Mouse (Mus musculus): ENCODE data around the gene Zfp629. TPM values are rescaled to one million over a fixed set of nuclear protein-coding genes. Genes with fewer than 3 reads are reported as not detected.

Zfp629 gene
- 20.8 and 24.2 TPM in 2 replicates for polyA plus RNA-seq (2014; fragmentation: Nextera tagmentation; extraction: Ambion mirVana)

- Histone ChIP-seq H3K4me2 (ENCODE audit: low read length) (peak within 1 kb of the TSS; percentile 85), H3K36me3 (ENCODE audit: control insufficient read depth, insufficient read depth, low read length) (peaks cover 26% of the 10 kb centered on the region), H3K9me3 (replicated peaks; ENCODE audit: control insufficient read depth, low read length) (no peaks in the 10 kb centered on the region), H3K27ac (ENCODE audit: low read depth, low read length) (peak within 1 kb of the TSS; percentile 70), H3K9ac (ENCODE audit: low read length) (peak within 1 kb of the TSS; percentile 95), H3K4me3 (ENCODE audit: low read depth, low read length) (peak within 1 kb of the TSS; percentile 99), H3K27me3 (replicated peaks; ENCODE audit: control insufficient read depth, insufficient read depth, low read length) (no peaks in the 10 kb centered on the region), H3K4me1 (ENCODE audit: control insufficient read depth, insufficient read depth, low read length) (peaks cover 17% of the 10 kb centered on the region)
- peak; percentile 92 for DNase-seq (ENCODE audit: low spot score)
- WGBS: 0% methylated on average over 38 of the region's 50 CpGs
- peak; percentile 90 for ATAC-seq
These were observed at the start of gene Zfp629 for GRCm38 (mm10) chr7:127614891-127615843. Gene Zfp629 (minus strand): TSS chr7:127615797.

- 92% methylated on average over 6 of the region's 6 CpGs for WGBS
- ATAC-seq (no peak), DNase-seq (ENCODE audit: low spot score) (no peak)
- Histone ChIP-seq H3K27ac (ENCODE audit: low read depth, low read length) (no peak overlapping the region), H3K4me2 (ENCODE audit: low read length) (no peak overlapping the region), H3K4me3 (ENCODE audit: low read depth, low read length) (no peak overlapping the region), H3K27me3 (replicated peaks; ENCODE audit: control insufficient read depth, insufficient read depth, low read length) (no peaks in the 10 kb centered on the region), H3K9me3 (replicated peaks; ENCODE audit: control insufficient read depth, low read length) (no peaks in the 10 kb centered on the region), H3K9ac (ENCODE audit: low read length) (no peak overlapping the region), H3K4me1 (ENCODE audit: control insufficient read depth, insufficient read depth, low read length) (no peaks in the 10 kb centered on the region), H3K36me3 (ENCODE audit: control insufficient read depth, insufficient read depth, low read length) (peaks cover 24% of the 10 kb centered on the region)
These were observed 47.3 kb upstream of the Zfp629 start for GRCm38 (mm10) chr7:127662926-127663325.

- no peak overlapping the region for H3K4me2 ChIP-seq (ENCODE audit: low read length)
- no peak overlapping the region for H3K27ac ChIP-seq (ENCODE audit: low read depth, low read length)
- 85% methylated on average over 6 of the region's 6 CpGs for WGBS
- peaks cover 24% of the 10 kb centered on the region for H3K36me3 ChIP-seq (ENCODE audit: control insufficient read depth, insufficient read depth, low read length)
- no peak overlapping the region for H3K4me3 ChIP-seq (ENCODE audit: low read depth, low read length)
- H3K9ac ChIP-seq (ENCODE audit: low read length): no peak overlapping the region
- no peaks in the 10 kb centered on the region for H3K27me3 ChIP-seq (replicated peaks; ENCODE audit: control insufficient read depth, insufficient read depth, low read length)
- H3K4me1 ChIP-seq (ENCODE audit: control insufficient read depth, insufficient read depth, low read length): no peaks in the 10 kb centered on the region
- DNase-seq (ENCODE audit: low spot score) (no peak), ATAC-seq (no peak)
- no peaks in the 10 kb centered on the region for H3K9me3 ChIP-seq (replicated peaks; ENCODE audit: control insufficient read depth, low read length)
These were observed 46.2 kb upstream of the Zfp629 start for GRCm38 (mm10) chr7:127661833-127662232.

- Histone ChIP-seq H3K36me3 (ENCODE audit: control insufficient read depth, insufficient read depth, low read length) (peaks cover 15% of the 10 kb centered on the region; the same call in 1 of the 2 replicates), H3K9me3 (replicated peaks; ENCODE audit: control insufficient read depth, low read length) (no peaks in the 10 kb centered on the region), H3K27ac (ENCODE audit: low read depth, low read length) (no peak overlapping the region), H3K4me3 (ENCODE audit: low read depth, low read length) (no peak overlapping the region), H3K4me1 (ENCODE audit: control insufficient read depth, insufficient read depth, low read length) (no peaks in the 10 kb centered on the region), H3K27me3 (replicated peaks; ENCODE audit: control insufficient read depth, insufficient read depth, low read length) (no peaks in the 10 kb centered on the region), H3K9ac (ENCODE audit: low read length) (no peak overlapping the region), H3K4me2 (ENCODE audit: low read length) (no peak overlapping the region)
- no peak for ATAC-seq
- DNase-seq (ENCODE audit: low spot score): no peak
- WGBS: 88% methylated on average over 3 of the region's 3 CpGs
These were observed 45.3 kb upstream of the Zfp629 start for GRCm38 (mm10) chr7:127660882-127661281.

GRCm38 (mm10) chr7:127656946-127657345 lies 41.3 kb upstream of the Zfp629 start:
- Histone ChIP-seq H3K27me3 (replicated peaks; ENCODE audit: control insufficient read depth, insufficient read depth, low read length) (no peaks in the 10 kb centered on the region), H3K9ac (ENCODE audit: low read length) (no peak overlapping the region), H3K4me2 (ENCODE audit: low read length) (no peak overlapping the region), H3K9me3 (replicated peaks; ENCODE audit: control insufficient read depth, low read length) (no peaks in the 10 kb centered on the region), H3K4me3 (ENCODE audit: low read depth, low read length) (no peak overlapping the region), H3K36me3 (ENCODE audit: control insufficient read depth, insufficient read depth, low read length) (no peaks in the 10 kb centered on the region), H3K4me1 (ENCODE audit: control insufficient read depth, insufficient read depth, low read length) (no peaks in the 10 kb centered on the region), H3K27ac (ENCODE audit: low read depth, low read length) (no peak overlapping the region)
- 34% methylated on average over 4 of the region's 4 CpGs for WGBS
- peak; percentile 49 for DNase-seq (ENCODE audit: low spot score)
- ATAC-seq: no peak

GRCm38 (mm10) chr7:127654318-127654717 lies 38.7 kb upstream of the Zfp629 start:
- Histone ChIP-seq H3K4me2 (ENCODE audit: low read length) (no peak overlapping the region), H3K36me3 (ENCODE audit: control insufficient read depth, insufficient read depth, low read length) (no peaks in the 10 kb centered on the region), H3K4me1 (ENCODE audit: control insufficient read depth, insufficient read depth, low read length) (no peaks in the 10 kb centered on the region), H3K27ac (ENCODE audit: low read depth, low read length) (no peak overlapping the region), H3K9me3 (replicated peaks; ENCODE audit: control insufficient read depth, low read length) (no peaks in the 10 kb centered on the region), H3K9ac (ENCODE audit: low read length) (no peak overlapping the region), H3K27me3 (replicated peaks; ENCODE audit: control insufficient read depth, insufficient read depth, low read length) (no peaks in the 10 kb centered on the region), H3K4me3 (ENCODE audit: low read depth, low read length) (no peak overlapping the region)
- DNase-seq (ENCODE audit: low spot score) (peak; percentile 19), ATAC-seq (no peak)
- WGBS: 60% methylated on average over 10 of the region's 10 CpGs

- Histone ChIP-seq H3K27ac (ENCODE audit: low read depth, low read length) (no peak overlapping the region), H3K4me2 (ENCODE audit: low read length) (no peak overlapping the region), H3K27me3 (replicated peaks; ENCODE audit: control insufficient read depth, insufficient read depth, low read length) (no peaks in the 10 kb centered on the region), H3K4me3 (ENCODE audit: low read depth, low read length) (no peak overlapping the region), H3K36me3 (ENCODE audit: control insufficient read depth, insufficient read depth, low read length) (no peaks in the 10 kb centered on the region), H3K4me1 (ENCODE audit: control insufficient read depth, insufficient read depth, low read length) (no peaks in the 10 kb centered on the region), H3K9ac (ENCODE audit: low read length) (0 out of 2 replicates have a peak overlapping the region, but pooled peaks have one; percentile 3), H3K9me3 (replicated peaks; ENCODE audit: control insufficient read depth, low read length) (no peaks in the 10 kb centered on the region)
- ATAC-seq: no peak
- WGBS: 17% methylated on average over 18 of the region's 18 CpGs
- DNase-seq (ENCODE audit: low spot score): no peak
These were observed 36.5 kb upstream of the Zfp629 start for GRCm38 (mm10) chr7:127652050-127652449.

- H3K4me1 ChIP-seq (ENCODE audit: control insufficient read depth, insufficient read depth, low read length): no peaks in the 10 kb centered on the region
- H3K9ac ChIP-seq (ENCODE audit: low read length): no peak overlapping the region
- H3K4me2 ChIP-seq (ENCODE audit: low read length): no peak overlapping the region
- H3K27ac ChIP-seq (ENCODE audit: low read depth, low read length): no peak overlapping the region
- no peaks in the 10 kb centered on the region for H3K27me3 ChIP-seq (replicated peaks; ENCODE audit: control insufficient read depth, insufficient read depth, low read length)
- no peak for DNase-seq (ENCODE audit: low spot score)
- H3K36me3 ChIP-seq (ENCODE audit: control insufficient read depth, insufficient read depth, low read length): no peaks in the 10 kb centered on the region
- WGBS: 86% methylated on average over 2 of the region's 3 CpGs
- ATAC-seq: no peak
- H3K9me3 ChIP-seq (replicated peaks; ENCODE audit: control insufficient read depth, low read length): no peaks in the 10 kb centered on the region
- no peak overlapping the region for H3K4me3 ChIP-seq (ENCODE audit: low read depth, low read length)
These were observed 36.0 kb upstream of the Zfp629 start for GRCm38 (mm10) chr7:127651624-127652023.

GRCm38 (mm10) chr7:127649206-127649605 lies 33.6 kb upstream of the Zfp629 start:
- H3K27ac ChIP-seq (ENCODE audit: low read depth, low read length): no peak overlapping the region
- 90% methylated on average over 6 of the region's 6 CpGs for WGBS
- no peaks in the 10 kb centered on the region for H3K9me3 ChIP-seq (replicated peaks; ENCODE audit: control insufficient read depth, low read length)
- no peak overlapping the region for H3K4me3 ChIP-seq (ENCODE audit: low read depth, low read length)
- H3K36me3 ChIP-seq (ENCODE audit: control insufficient read depth, insufficient read depth, low read length): no peaks in the 10 kb centered on the region
- H3K27me3 ChIP-seq (replicated peaks; ENCODE audit: control insufficient read depth, insufficient read depth, low read length): no peaks in the 10 kb centered on the region
- ATAC-seq: no peak
- H3K4me1 ChIP-seq (ENCODE audit: control insufficient read depth, insufficient read depth, low read length): no peaks in the 10 kb centered on the region
- no peak overlapping the region for H3K9ac ChIP-seq (ENCODE audit: low read length)
- H3K4me2 ChIP-seq (ENCODE audit: low read length): no peak overlapping the region
- no peak for DNase-seq (ENCODE audit: low spot score)

Measured in forebrain, embryonic 14.5 days (tissue).